Mouse (Mus musculus) E14TG2a.4 (cell line): ENCODE results near the gene Dgcr8.
"Not testable (repeated sequence)": the region's sequence is repeated elsewhere in the genome, so short reads cannot be mapped to it uniquely, and the experiment has no call there.

Experiments
- H3K27me3 ChIP-seq: 2 replicates; pipeline ENCODE4 v1.6.1; 2014; ENCODE audit warnings: low read length, control low read depth; ENCODE audit not compliant: insufficient read depth
- H3K36me3 ChIP-seq: 2 replicates; pipeline ENCODE4 v1.6.1; 2014; ENCODE audit warnings: low read length, control low read depth; ENCODE audit not compliant: insufficient read depth
- H3K4me1 ChIP-seq: replicated peaks from 2 replicates; pipeline ENCODE4 v1.6.1; 2014; ENCODE audit warnings: low read depth, low read length, control low read depth
- H3K4me3 ChIP-seq: replicated peaks from 2 replicates; pipeline ENCODE4 v1.5.1; 2014; ENCODE audit warnings: mild to moderate bottlenecking, low read length
- H3K9me3 ChIP-seq: 2 replicates; pipeline ENCODE4 v1.6.1; 2014; ENCODE audit warnings: low read length, control low read depth
- CTCF ChIP-seq: conservative IDR thresholded peaks from 2 replicates; pipeline ENCODE4 v1.5.1; 2014; ENCODE audit warnings: low read length
- NANOG ChIP-seq: IDR thresholded peaks from 2 replicates; pipeline ENCODE4 v1.6.1; 2014; ENCODE audit warnings: borderline replicate concordance, low read length, mixed read lengths
- POU5F1 ChIP-seq: IDR thresholded peaks from 2 replicates; pipeline ENCODE4 v1.6.1; 2014; ENCODE audit warnings: low read length, borderline replicate concordance

Gene Dgcr8

DNA sequence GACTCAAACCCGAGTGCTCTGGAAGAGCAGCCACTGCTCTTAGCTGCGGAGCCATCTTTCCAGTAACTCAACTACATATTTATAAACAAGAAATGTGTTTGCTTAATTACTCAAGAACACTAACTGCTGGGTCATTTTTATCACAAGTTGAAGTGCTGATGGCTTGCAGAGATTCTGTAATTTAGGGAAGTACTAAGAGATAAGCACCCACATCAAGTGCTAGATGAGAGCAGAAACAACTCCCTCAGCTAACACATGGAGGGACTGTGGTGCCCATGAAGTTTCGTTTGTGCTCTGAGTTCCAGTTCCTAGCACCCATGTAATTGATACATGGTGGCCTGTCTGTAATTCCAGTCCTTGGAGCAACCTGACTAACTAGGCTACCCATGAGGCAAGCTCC lies 29.9 kb upstream of the Dgcr8 start:
- peaks cover 11% of the 10 kb centered on the region; the same call in 1 of the 2 replicates for H3K36me3 ChIP-seq
- peaks cover 45% of the 10 kb centered on the region for H3K4me1 ChIP-seq
- H3K9me3 ChIP-seq, result no peaks in the 10 kb centered on the region
- H3K4me3 ChIP-seq, result no peak overlapping the region
- H3K27me3 ChIP-seq, result no peaks in the 10 kb centered on the region
- no peak for TF ChIP-seq CTCF
- no peak for TF ChIP-seq POU5F1
- no peak for TF ChIP-seq NANOG

DNA sequence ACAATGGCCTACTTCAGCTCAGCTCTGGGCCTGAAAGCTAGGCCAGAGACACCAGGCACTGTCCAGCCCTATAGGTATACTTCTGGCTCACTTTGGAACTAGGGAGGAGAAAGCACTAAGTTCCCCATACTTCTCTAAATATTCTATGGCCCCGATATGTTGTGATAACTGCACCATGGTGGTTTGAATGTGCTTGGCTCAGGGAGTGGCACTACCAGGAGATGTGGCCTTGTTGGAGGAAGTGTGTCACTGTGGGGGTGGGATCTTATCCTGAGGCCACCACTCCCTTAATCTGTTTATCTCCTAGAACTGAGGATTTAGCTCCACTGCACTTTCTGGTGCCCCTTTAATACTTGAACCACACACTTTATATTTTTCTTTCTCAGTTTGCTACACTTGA lies 19.1 kb upstream of the Dgcr8 start:
- no peak for TF ChIP-seq CTCF
- TF ChIP-seq POU5F1, result no peak
- TF ChIP-seq NANOG, result no peak
- H3K27me3 ChIP-seq, result no peaks in the 10 kb centered on the region
- no peaks in the 10 kb centered on the region for H3K9me3 ChIP-seq
- H3K36me3 ChIP-seq, result peaks cover 25% of the 10 kb centered on the region
- peaks cover 9% of the 10 kb centered on the region for H3K4me1 ChIP-seq
- H3K4me3 ChIP-seq, result no peak overlapping the region

DNA sequence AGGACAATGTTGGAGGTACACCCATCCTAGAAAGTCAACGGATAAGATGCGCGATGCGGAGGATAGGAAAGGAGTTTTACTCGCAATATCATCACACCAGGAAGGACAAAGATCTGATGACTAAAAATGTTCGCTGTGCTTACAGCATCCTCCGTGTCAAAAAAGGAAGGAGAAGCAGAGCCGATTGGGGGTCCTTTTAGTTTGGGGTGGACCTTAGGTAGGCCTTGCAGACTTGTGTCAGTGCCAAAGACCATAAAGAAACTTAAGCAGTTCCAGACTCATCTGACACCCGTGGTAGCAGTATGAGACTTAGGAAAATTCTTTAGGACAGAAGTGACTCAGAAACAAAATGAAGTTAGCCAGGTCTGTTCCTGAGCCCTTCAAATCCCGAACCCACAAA lies 568 bp upstream of the Dgcr8 start:
- not testable (repeated sequence) for H3K9me3 ChIP-seq, H3K27me3 ChIP-seq
- peaks cover 37% of the 10 kb centered on the region for H3K4me1 ChIP-seq
- H3K4me3 ChIP-seq, result peak overlapping the region; percentile 97
- H3K36me3 ChIP-seq, result peaks cover 37% of the 10 kb centered on the region

DNA sequence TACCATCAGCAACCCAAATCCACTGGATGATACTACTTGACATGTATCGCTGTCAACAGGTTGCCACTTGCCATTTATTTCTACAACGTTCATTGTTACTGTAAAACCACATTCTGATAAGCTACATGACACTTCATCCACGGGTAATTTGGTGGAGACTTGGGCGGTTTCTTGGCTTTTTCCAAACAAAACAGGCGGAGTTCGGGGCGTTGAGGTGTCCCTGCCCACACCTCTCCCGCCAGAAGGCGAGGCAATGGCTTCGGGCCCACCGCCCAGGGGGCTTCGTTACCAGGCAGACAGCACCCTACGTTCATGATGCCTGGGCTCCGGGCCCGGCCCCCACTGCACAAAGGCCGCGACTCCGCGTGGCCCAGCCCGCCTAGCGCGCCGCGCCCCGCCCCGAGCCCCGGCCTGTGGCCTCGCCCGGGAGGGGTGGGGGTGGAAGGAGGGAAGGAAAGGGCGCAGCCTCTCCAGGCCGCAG lies 425 bp downstream of the Dgcr8 start:
- Histone ChIP-seq H3K4me3 (peak overlapping the region; percentile 97), H3K4me1 (peaks cover 46% of the 10 kb centered on the region), H3K9me3 (no peaks in the 10 kb centered on the region), H3K27me3 (no peaks in the 10 kb centered on the region), H3K36me3 (peaks cover 47% of the 10 kb centered on the region)
- TF ChIP-seq NANOG (no peak), CTCF (no peak), POU5F1 (no peak)

DNA sequence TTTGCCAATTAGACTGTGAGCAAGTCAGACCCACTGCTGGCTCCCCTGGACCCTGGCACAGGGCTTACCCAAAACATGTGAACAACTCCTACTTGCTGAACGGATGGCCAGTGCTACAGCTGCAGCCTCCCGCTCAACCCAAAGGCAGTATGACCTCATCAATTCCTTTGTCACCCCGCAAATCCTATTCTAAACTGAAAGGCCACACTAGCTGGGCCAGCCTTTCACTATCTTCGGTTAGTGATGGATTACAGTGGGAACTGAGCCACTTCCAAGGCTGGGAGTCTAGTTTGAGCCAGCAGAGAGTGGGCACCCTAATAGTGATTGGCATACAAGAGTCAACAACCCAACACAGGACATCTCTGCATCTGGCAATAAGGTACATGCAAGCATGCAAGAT lies 880 bp downstream of the Dgcr8 start:
- peaks cover 52% of the 10 kb centered on the region for H3K36me3 ChIP-seq

DNA sequence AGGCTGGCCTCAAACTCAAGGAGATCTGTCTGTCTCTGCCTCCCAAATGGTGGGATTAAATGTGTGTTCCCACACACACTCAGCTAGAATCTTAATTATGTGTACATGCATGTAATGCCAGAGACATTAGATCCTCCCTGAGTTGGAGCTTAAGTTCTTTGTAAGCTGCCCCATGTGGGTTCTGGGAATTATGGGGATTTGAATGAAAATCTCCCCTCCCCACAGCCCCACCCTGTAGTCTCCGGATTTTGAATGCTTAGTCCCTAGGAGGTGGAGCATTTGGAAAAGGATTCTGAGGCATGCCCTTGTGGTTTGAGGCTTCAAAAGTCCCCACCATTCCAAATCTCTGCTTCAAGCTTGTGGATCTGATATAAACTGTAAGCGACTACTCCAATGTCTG lies 13.9 kb downstream of the Dgcr8 start:
- 0 out of 2 replicates have a peak overlapping the region, but pooled peaks have one; percentile 7 for H3K4me3 ChIP-seq
- no peaks in the 10 kb centered on the region for H3K27me3 ChIP-seq
- H3K4me1 ChIP-seq, result peaks cover 91% of the 10 kb centered on the region
- TF ChIP-seq NANOG (no peak), POU5F1 (no peak), CTCF (no peak)
- peaks cover 95% of the 10 kb centered on the region for H3K36me3 ChIP-seq
- H3K9me3 ChIP-seq, result no peaks in the 10 kb centered on the region

More for the DNA sequence above, 880 bp downstream of the Dgcr8 start:
- Histone ChIP-seq H3K4me1 (peaks cover 50% of the 10 kb centered on the region), H3K27me3 (no peaks in the 10 kb centered on the region), H3K9me3 (no peaks in the 10 kb centered on the region), H3K4me3 (peak overlapping the region; percentile 97)
- no peak for TF ChIP-seq POU5F1
- TF ChIP-seq NANOG, result no peak
- no peak for TF ChIP-seq CTCF

DNA sequence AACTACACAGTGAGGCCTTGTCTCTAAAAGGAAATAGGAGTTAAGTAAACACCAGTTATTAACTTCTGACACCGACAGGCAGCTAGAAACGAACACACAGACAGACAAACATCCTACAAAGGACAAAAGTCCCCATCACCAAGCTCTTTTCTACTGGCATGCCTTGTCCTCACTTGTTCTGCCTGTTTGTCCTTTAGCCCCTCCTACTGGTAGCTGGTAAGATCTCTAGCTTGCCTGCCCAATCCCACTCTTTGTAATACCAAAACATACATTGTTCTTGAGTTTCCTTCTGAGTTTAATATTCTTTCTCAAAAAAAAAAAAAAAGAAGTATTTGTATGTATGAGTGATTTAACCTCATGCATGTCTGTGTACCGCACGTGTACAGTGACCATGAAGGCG lies 20.9 kb downstream of the Dgcr8 start:
- peaks cover 96% of the 10 kb centered on the region for H3K36me3 ChIP-seq
- H3K27me3 ChIP-seq, result no peaks in the 10 kb centered on the region
- H3K9me3 ChIP-seq, result no peaks in the 10 kb centered on the region
- peaks cover 41% of the 10 kb centered on the region for H3K4me1 ChIP-seq
- no peak overlapping the region for H3K4me3 ChIP-seq
- TF ChIP-seq POU5F1, result no peak
- TF ChIP-seq CTCF, result peak; percentile 53

DNA sequence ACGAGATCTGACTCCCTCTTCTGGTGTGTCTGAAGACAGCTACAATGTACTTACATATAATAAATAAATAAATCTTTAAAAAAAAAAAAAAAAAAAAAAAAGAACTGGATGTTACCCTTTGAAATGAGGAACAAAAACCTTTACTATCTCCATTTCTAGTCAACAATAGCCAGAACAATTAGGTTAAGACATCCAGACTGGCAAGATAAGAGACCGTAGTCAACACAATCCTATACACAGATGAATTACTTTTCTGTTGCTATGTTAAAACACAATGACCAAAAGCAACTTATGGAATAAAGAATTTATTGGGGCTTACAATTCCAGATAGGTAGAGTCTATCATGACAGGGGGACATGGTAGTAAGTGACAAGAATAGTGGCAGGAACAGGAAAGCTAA lies 24.0 kb downstream of the Dgcr8 start:
- H3K4me3 ChIP-seq, result no peak overlapping the region
- H3K4me1 ChIP-seq, result peaks cover 19% of the 10 kb centered on the region
- no peaks in the 10 kb centered on the region for H3K27me3 ChIP-seq
- H3K9me3 ChIP-seq, result no peaks in the 10 kb centered on the region
- H3K36me3 ChIP-seq, result peaks cover 94% of the 10 kb centered on the region
- TF ChIP-seq CTCF (no peak), POU5F1 (no peak), NANOG (no peak)

DNA sequence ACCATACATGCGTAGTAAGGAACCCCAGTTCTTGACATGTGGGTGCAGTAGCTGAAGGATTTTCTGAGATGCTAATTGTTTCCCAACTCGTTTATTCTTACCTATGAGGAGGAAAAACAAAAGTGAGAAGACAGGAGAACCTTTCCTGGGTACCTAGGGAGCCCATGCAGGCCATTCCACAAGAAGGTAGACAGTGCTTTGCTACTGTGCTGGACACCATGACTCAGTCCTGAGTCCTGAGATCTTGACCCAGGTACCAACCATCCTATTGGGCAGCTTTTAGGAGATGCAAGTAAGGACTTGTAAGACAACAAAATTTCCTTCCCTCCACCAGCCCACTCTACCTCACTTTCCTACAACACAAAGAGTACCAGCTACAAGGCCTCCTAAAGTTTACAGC lies 30.8 kb downstream of the Dgcr8 start, which contains the start of gene Gm49776:
Gm49776 (minus strand) TSS at position 101 of the 400 bp plus-strand sequence.
- Histone ChIP-seq H3K27me3 (no peaks in the 10 kb centered on the region), H3K9me3 (no peaks in the 10 kb centered on the region), H3K4me1 (peaks cover 7% of the 10 kb centered on the region), H3K36me3 (peaks cover 96% of the 10 kb centered on the region), H3K4me3 (no peak within 1 kb of the TSS)
- TF ChIP-seq POU5F1, result no peak
